ENCODE assay signal across 15 mouse cellular contexts in the genomic region with DNA sequence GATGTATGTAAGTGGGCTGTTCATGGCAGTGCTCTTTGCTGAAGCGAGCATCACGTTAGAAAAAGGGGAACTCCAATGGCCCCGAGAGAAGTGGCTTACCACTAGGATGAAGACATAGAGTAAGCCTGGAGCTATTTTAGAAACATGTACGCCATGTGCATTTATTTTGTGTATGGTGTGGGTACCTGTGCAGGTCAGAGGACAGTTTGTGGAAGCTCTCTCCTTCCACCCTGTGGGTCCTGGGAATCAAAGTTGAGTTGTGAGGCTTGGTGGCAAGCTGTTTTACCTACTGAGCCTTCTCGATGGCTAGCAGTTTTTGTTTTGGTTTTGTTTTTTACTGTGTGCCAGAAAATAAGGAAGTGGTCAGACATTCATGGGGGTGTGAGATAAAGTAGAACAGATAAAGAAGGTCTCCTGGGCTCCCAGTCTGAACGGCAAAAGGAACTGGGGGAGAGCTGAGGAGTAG. TPM values are rescaled to one million over a fixed set of nuclear protein-coding genes. Genes with fewer than 3 reads are reported as not detected.
A peak's percentile ranks its signal among the peaks of the same experiment; 100 is the strongest.
DNase-seq lines count a peak whose midpoint lies in the region; ATAC-seq lines count a peak whose summit lies in the region.
"Had no signal": no experiment of that assay in that cellular context is flagged by ENCODE, and none has a peak within 500 bp of the region (broad histone marks: within the 10 kb centered on the region; RNA-seq: fewer than 3 reads in every experiment).

No protein-coding gene starts in this region.

- H3K4me3 ChIP-seq in hindbrain, embryonic 13.5 days: no peak overlapping the region
- H3K4me3 ChIP-seq: hindbrain, embryonic 15.5 days; layer of hippocampus, adult 2 months had no signal

- no peaks in the 10 kb centered on the region for H3K4me1 ChIP-seq in hindbrain, embryonic 13.5 days (replicated peaks)
- H3K4me1 ChIP-seq: hindbrain, embryonic 15.5 days had no signal

- no peak overlapping the region for H3K27ac ChIP-seq in hindbrain, embryonic 13.5 days
- H3K27ac ChIP-seq: hindbrain, embryonic 15.5 days; layer of hippocampus, adult 2 months had no signal

- H3K36me3 ChIP-seq in hindbrain, embryonic 13.5 days: peaks cover 90% of the 10 kb centered on the region

- H3K4me2 ChIP-seq in hindbrain, embryonic 13.5 days: no peak overlapping the region
- H3K4me2 ChIP-seq: heart, embryonic 11.5 days; hindbrain, embryonic 15.5 days; lung, embryonic 14.5 days had no signal

- H3K9me3 ChIP-seq in hindbrain, embryonic 13.5 days: no peaks in the 10 kb centered on the region
- H3K9me3 ChIP-seq: hindbrain, embryonic 15.5 days had no signal

- no peaks in the 10 kb centered on the region for H3K27me3 ChIP-seq in hindbrain, embryonic 13.5 days
- H3K27me3 ChIP-seq: hindbrain, embryonic 15.5 days had no signal

- 95% methylated on average over 6 of the region's 6 CpGs for WGBS in hindbrain, embryonic 13.5 days

- DNase-seq in 416B (ENCODE audit: low read depth): peak; percentile 90
- peak; percentile 75 to 81 for DNase-seq in B cell, adult 2 months
- DNase-seq in induced T-regulatory cell, adult 2 months (ENCODE audit: low read depth): peak; percentile 38
- DNase-seq in natural killer cell, adult 2 months (ENCODE audit: low spot score in 2 of 2): peak; percentile 70 to 73
- DNase-seq in cerebellum, adult 18-20 months: no peak
- no peak for DNase-seq in adrenal gland, adult 8-10 months
- DNase-seq: embryo, embryonic 11 days; kidney, adult 9 months; lung, embryonic 14.5 days; thymus, postnatal 25 days had no signal

- no peak for ATAC-seq in hindbrain, embryonic 13.5 days (ENCODE audit: low FRiP score)
- ATAC-seq: activated CD4-positive, CD25-positive, alpha-beta regulatory T cell, adult 4 months had no signal

- no peak overlapping the region for H3K9ac ChIP-seq in hindbrain, embryonic 13.5 days
- H3K9ac ChIP-seq: hindbrain, embryonic 15.5 days; lung, embryonic 14.5 days had no signal

RNA-seq across cellular contexts. Expression of a gene that starts 57.4 kb away (rescaled TPM):
- polyA plus RNA-seq in hindbrain, embryonic 13.5 days (2015; fragmentation: Nextera tagmentation; extraction: Ambion mirVana): 3.7 and 4.4 TPM in 2 replicates
- total RNA-seq in adrenal gland, adult 8-10 months (2022): 10 to 100 TPM; 13.0 to 35.4 (median 24.5) TPM

RNA-seq across cellular contexts. Expression of a gene that starts 57.9 kb away (rescaled TPM):
- 102 TPM in 2 replicates for polyA plus RNA-seq in hindbrain, embryonic 13.5 days (2015; fragmentation: Nextera tagmentation; extraction: Ambion mirVana)
- 10 to 100 TPM; 37.9 to 71.5 (median 56.6) TPM for total RNA-seq in adrenal gland, adult 8-10 months (2022)

RNA-seq across cellular contexts. Expression of a gene that starts 58.1 kb away (rescaled TPM):
- polyA plus RNA-seq in hindbrain, embryonic 13.5 days (2015; fragmentation: Nextera tagmentation; extraction: Ambion mirVana): 93.0 and 95.2 TPM in 2 replicates
- total RNA-seq in adrenal gland, adult 8-10 months (2022): 10 to 100 TPM; 64.7 to 73.0 (median 70.2) TPM

Comparison
In these comparisons a context has a peak if more than half of its experiments do, and no peak if none do; other contexts are left out.
1. DNase-seq: peak in 416B (single experiment), B cell, adult 2 months (2 of 2), induced T-regulatory cell, adult 2 months (single experiment) and natural killer cell, adult 2 months (2 of 2); none in cerebellum, adult 18-20 months (0 of 2) and adrenal gland, adult 8-10 months (single experiment).